Mouse (Mus musculus): ENCODE measurements at regions not wholly inside any gene's neighbourhood (a gene's known extent, or its start where the extent isn't known, plus 50 kb on each side); places are given as distances from the start of the nearest gene placed in this dataset.
A peak's percentile ranks its signal among the peaks of the same experiment; 100 is the strongest.

- DNase-seq (ENCODE audit: low spot score in 2 of 2): no peak
These were observed 165.4 kb downstream of the Tmem17 start for GRCm38 (mm10) chr11:22677337-22677736.

GRCm38 (mm10) chr11:22684576-22684975 lies 172.7 kb downstream of the Tmem17 start:
- DNase-seq (ENCODE audit: low spot score in 2 of 2): no peak

GRCm38 (mm10) chr11:22690829-22691228 lies 169.9 kb downstream of the B3gnt2 start:
- no peak for DNase-seq (ENCODE audit: low spot score in 2 of 2)

- no peak for DNase-seq (ENCODE audit: low spot score in 2 of 2)
These were observed 168.4 kb downstream of the B3gnt2 start for GRCm38 (mm10) chr11:22692281-22692857.

GRCm38 (mm10) chr11:22692941-22693341 lies 167.8 kb downstream of the B3gnt2 start:
- DNase-seq (ENCODE audit: low spot score in 2 of 2): no peak

GRCm38 (mm10) chr11:22693376-22693775 lies 167.4 kb downstream of the B3gnt2 start:
- DNase-seq (ENCODE audit: low spot score in 2 of 2): no peak

- DNase-seq (ENCODE audit: low spot score in 2 of 2): no peak
These were observed 166.8 kb downstream of the B3gnt2 start for GRCm38 (mm10) chr11:22693984-22694383.

GRCm38 (mm10) chr11:22694829-22695228 lies 165.9 kb downstream of the B3gnt2 start:
- DNase-seq (ENCODE audit: low spot score in 2 of 2): no peak

- no peak for DNase-seq (ENCODE audit: low spot score in 2 of 2)
These were observed 165.5 kb downstream of the B3gnt2 start for GRCm38 (mm10) chr11:22695237-22695636.

- DNase-seq (ENCODE audit: low spot score in 2 of 2): peak; percentile 52 to 68
These were observed 162.5 kb downstream of the B3gnt2 start for GRCm38 (mm10) chr11:22698057-22698941.

GRCm38 (mm10) chr11:22706082-22706481 lies 154.7 kb downstream of the B3gnt2 start:
- DNase-seq (ENCODE audit: low spot score in 2 of 2): no peak

Measured in layer of hippocampus, postnatal 14 days (tissue).